Mouse (Mus musculus): ENCODE results near the gene Carm1.

DNA sequence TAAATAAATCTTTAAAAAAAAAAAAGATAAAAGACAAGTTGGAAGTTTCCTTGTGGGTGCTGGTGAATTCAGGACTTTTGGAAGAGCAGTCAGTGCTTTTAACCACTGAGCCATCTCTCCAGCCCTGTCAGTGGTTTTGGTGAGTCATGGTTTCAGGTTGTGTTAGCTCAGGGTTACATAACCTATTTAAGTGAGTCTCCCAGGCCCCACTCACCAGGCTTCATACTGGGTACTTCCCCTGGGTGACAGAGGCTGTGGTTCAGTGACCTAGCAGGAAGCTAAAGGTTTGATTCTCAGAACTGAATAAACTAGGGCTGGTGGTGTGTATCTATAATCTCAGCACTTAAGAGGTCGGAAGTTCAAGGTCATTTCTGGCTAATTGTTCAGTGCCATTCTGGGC is 63.2 kb downstream of the Carm1 start:
- no peak for TF ChIP-seq CTCF (IDR thresholded peaks at IDR 0.05; ENCODE audit: borderline replicate concordance, control insufficient read depth, extremely low read depth, insufficient read depth, low read length, poor library complexity)
- no peak for TF ChIP-seq POLR2A (IDR thresholded peaks at IDR 0.05; ENCODE audit: control insufficient read depth, extremely low read depth, insufficient read depth, low read length, poor library complexity)

All from thymus, adult 2 months (tissue).